Mouse (Mus musculus): ENCODE data around the gene Gm7075. TPM values are rescaled to one million over a fixed set of nuclear protein-coding genes. Genes with fewer than 3 reads are reported as not detected.
A peak's percentile ranks its signal among the peaks of the same experiment; 100 is the strongest.
"Not testable (repeated sequence)": the region's sequence is repeated elsewhere in the genome, so short reads cannot be mapped to it uniquely, and the experiment has no call there.

The Gm7075 gene
- polyA plus RNA-seq (2014; fragmentation: Nextera tagmentation; extraction: Ambion mirVana): not detected in 2 replicates

DNA sequence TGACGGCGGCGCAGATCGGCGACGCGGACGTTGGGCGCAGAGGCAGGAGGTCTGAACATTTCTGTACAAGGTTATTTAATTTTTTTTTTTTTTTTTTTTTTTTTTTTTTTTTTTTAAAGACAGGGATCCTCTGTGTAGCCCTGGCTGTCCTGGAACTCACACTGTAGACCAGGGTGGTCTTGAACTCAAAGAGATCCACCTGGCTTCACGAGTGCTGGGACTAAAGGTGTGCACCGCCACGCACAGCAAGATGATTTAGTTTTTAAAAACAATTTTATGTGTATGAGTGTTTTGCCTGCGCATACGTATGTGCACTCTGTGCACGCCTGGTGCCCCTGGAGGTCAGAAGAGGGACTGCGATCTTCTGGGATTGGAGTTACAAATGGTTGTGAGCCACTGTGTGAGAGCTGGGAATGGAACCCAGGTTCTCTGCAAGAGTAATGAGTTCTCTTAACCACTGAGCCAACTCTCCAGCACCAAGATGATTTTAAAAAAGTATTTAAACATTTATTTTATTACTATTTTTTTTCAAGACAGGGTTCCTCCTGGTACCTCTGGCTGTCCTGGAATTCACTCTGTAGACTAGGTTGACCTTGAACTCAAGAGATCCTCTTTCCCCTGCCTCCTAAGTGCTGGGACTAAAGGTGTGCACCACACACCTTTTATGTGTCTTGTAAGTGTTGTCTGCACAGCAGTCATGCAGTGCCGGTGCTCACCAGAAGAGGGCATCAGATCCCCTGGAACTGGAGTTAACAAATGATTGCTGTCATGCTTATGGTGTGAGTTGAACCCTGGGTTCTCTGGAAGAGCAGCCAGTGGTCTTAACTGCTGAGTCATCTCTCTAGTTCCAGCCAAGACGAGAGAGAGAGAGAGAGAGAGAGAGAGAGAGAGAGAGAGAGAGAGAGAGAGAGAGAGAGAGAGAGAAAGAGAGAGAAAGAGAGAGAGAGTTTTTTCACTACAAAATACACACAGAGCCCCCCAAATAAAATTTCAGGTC, at the start of gene Gm7075:
TSS of gene Gm7075 (minus strand) at position 51 of the 997 bp plus-strand sequence.
- Histone ChIP-seq H3K4me2 (ENCODE audit: low read depth, low read length, severe bottlenecking) (no peak within 1 kb of the TSS), H3K36me3 (ENCODE audit: control insufficient read depth, insufficient read depth, low read length) (no peaks in the 10 kb centered on the region), H3K4me3 (ENCODE audit: low read depth, low read length) (no peak within 1 kb of the TSS), H3K27ac (ENCODE audit: low read depth, low read length) (no peak within 1 kb of the TSS), H3K9ac (ENCODE audit: low read length) (no peak within 1 kb of the TSS), H3K9me3 (ENCODE audit: control insufficient read depth, low read length) (no peaks in the 10 kb centered on the region), H3K4me1 (replicated peaks; ENCODE audit: control insufficient read depth, insufficient read depth, low read length) (no peaks in the 10 kb centered on the region), H3K27me3 (ENCODE audit: control insufficient read depth, insufficient read depth, low read length) (no peaks in the 10 kb centered on the region)
- ATAC-seq (replicated peaks; ENCODE audit: low FRiP score) (no peak; the same call in 1 of the 2 replicates), DNase-seq (ENCODE audit: low spot score) (peak; percentile 76)
- WGBS: 92% methylated on average over 18 of the region's 18 CpGs

DNA sequence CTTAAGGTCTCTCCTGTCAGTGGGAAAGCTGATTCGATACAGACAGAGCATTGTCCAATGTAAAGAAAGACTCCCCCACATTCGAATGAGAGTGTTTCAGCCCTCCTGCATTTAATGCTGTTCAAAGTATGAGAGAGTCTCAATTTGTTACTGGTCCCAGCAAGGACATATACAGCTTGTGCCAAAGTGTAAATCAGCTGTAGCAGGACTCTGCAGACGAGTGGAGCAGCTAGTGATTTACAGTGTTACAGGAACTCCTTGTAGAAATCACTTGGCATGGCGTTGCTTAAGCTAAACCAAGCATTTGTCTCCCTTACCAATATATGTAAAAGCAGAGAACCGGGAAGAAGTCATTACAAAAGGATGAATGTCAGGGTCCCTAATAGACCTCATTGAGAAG, 39.3 kb upstream of the Gm7075 start:
- no peak for ATAC-seq (replicated peaks; ENCODE audit: low FRiP score)
- H3K36me3 ChIP-seq (ENCODE audit: control insufficient read depth, insufficient read depth, low read length): no peaks in the 10 kb centered on the region

DNA sequence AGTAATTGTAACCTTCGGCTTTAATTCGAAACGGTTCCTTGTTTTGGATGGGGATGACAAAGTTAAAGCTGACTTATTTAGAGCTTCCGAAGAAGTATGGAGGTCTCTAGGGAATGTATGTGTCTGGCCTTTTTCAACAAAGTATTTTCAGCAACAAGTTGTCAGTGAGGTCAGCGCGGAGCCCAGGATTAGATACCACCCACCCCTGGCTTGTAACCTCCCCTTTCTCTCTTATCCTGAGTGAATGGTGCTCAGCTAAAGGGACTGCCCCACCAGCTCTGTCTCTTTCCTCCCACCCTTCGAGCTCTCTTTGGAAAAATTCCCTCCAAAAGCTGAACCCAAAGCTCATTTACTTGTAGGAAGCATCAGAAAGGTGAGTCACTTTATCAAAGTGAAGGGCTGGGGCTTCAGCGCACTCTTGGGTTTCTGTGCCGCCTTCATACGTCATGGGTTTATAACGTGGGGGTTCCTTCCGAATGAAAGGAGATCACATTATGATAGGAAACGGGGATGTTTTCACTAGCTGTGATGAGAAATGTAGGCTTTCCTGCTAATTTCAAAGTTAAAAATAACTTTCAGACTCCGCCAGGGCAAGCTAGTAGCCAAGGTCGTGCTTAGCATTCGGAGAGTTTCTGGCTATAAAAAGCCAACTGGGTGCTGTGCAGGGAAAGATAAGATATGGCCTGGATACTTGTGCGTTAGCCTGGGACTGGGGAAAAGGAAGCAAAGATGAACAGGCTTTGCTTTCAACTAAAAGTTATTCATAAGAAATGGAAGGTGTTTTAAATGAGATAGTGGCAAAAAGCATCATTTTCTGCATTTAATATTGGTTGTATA, 35.9 kb upstream of the Gm7075 start:
- Histone ChIP-seq H3K9me3 (ENCODE audit: control insufficient read depth, low read length) (no peaks in the 10 kb centered on the region), H3K4me3 (ENCODE audit: low read depth, low read length) (no peak overlapping the region), H3K4me2 (ENCODE audit: low read depth, low read length, severe bottlenecking) (no peak overlapping the region), H3K27me3 (ENCODE audit: control insufficient read depth, insufficient read depth, low read length) (no peaks in the 10 kb centered on the region), H3K36me3 (ENCODE audit: control insufficient read depth, insufficient read depth, low read length) (no peaks in the 10 kb centered on the region), H3K4me1 (replicated peaks; ENCODE audit: control insufficient read depth, insufficient read depth, low read length) (peaks cover 2% of the 10 kb centered on the region; the same call in 1 of the 2 replicates), H3K9ac (ENCODE audit: low read length) (no peak overlapping the region), H3K27ac (ENCODE audit: low read depth, low read length) (no peak overlapping the region)
- WGBS: 86% methylated on average over 17 of the region's 17 CpGs
- ATAC-seq (replicated peaks; ENCODE audit: low FRiP score) (no peak), DNase-seq (ENCODE audit: low spot score) (no peak)

More for the DNA sequence above, 39.3 kb upstream of the Gm7075 start:
- Histone ChIP-seq H3K4me2 (ENCODE audit: low read depth, low read length, severe bottlenecking) (no peak overlapping the region), H3K27me3 (ENCODE audit: control insufficient read depth, insufficient read depth, low read length) (no peaks in the 10 kb centered on the region), H3K4me1 (replicated peaks; ENCODE audit: control insufficient read depth, insufficient read depth, low read length) (no peaks in the 10 kb centered on the region; the same call in 1 of the 2 replicates), H3K27ac (ENCODE audit: low read depth, low read length) (no peak overlapping the region), H3K4me3 (ENCODE audit: low read depth, low read length) (no peak overlapping the region), H3K9me3 (ENCODE audit: control insufficient read depth, low read length) (no peaks in the 10 kb centered on the region), H3K9ac (ENCODE audit: low read length) (no peak overlapping the region)
- no peak for DNase-seq (ENCODE audit: low spot score)
- WGBS: 73% methylated on average over 5 of the region's 5 CpGs

DNA sequence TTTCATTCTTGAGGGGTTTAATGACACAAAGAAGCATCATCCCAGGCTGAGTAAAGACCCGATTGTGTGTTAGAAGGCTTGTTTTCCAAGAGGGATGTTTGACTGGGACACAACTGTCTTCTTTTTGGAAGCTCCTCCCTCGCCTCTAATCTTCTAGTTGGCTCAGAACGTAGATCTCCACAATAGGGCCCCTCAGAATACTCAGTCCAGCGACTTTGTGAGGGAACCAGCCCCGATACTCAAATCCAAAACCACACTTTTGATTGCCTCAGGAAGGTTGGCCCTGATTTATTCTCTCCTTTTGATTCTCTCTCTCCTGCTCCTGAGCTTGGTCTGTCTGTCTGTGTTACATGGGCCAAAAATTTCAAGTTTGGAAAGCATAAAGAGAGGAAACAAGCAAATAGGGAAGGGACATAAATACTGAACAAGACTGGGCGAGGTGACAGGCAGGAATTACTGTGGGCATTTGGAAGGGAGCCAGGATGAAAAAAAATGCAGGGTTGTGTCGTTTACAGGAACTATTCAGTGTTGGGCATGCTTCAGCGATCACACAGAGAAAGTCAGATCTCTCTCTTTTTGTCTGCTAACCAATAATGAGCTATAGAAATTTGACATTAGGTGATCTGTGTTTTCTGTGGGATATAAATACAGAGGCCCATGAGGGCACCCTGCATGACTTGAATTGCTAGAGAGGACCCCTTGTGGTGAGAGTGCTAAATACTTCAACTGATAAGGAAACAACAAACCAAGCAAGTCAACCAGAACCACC, 33.7 kb upstream of the Gm7075 start:
- no peak overlapping the region for H3K4me3 ChIP-seq (ENCODE audit: low read depth, low read length)
- H3K4me1 ChIP-seq (replicated peaks; ENCODE audit: control insufficient read depth, insufficient read depth, low read length): peaks cover 2% of the 10 kb centered on the region; the same call in 1 of the 2 replicates
- no peak overlapping the region for H3K4me2 ChIP-seq (ENCODE audit: low read depth, low read length, severe bottlenecking)
- no peaks in the 10 kb centered on the region for H3K36me3 ChIP-seq (ENCODE audit: control insufficient read depth, insufficient read depth, low read length)
- 46% methylated on average over 8 of the region's 8 CpGs for WGBS
- ATAC-seq (replicated peaks; ENCODE audit: low FRiP score) (no peak), DNase-seq (ENCODE audit: low spot score) (no peak)
- H3K27me3 ChIP-seq (ENCODE audit: control insufficient read depth, insufficient read depth, low read length): no peaks in the 10 kb centered on the region
- no peak overlapping the region for H3K9ac ChIP-seq (ENCODE audit: low read length)
- no peaks in the 10 kb centered on the region for H3K9me3 ChIP-seq (ENCODE audit: control insufficient read depth, low read length)
- H3K27ac ChIP-seq (ENCODE audit: low read depth, low read length): no peak overlapping the region

DNA sequence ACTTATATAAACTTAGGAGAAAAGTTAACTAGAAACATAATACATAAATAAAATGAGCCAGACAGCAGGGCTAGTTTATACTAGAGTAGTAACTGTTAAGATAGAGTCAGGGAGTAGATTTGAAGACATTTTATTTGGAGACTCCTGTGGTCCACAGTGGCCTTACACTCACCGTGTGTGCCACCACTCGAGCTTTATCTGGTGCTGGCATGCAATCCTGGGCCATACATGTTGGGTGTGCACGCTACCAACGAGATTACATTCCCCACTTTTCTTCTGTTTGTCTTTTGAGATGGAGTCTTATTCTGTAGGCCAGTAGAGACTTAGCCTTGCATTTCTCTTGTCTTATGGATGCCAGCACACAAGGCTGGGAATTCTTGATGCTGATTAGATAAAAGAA, 32.3 kb upstream of the Gm7075 start:
- Histone ChIP-seq H3K4me2 (ENCODE audit: low read depth, low read length, severe bottlenecking) (no peak overlapping the region), H3K27ac (ENCODE audit: low read depth, low read length) (no peak overlapping the region), H3K4me1 (replicated peaks; ENCODE audit: control insufficient read depth, insufficient read depth, low read length) (peaks cover 2% of the 10 kb centered on the region; the same call in 1 of the 2 replicates), H3K4me3 (ENCODE audit: low read depth, low read length) (no peak overlapping the region), H3K36me3 (ENCODE audit: control insufficient read depth, insufficient read depth, low read length) (no peaks in the 10 kb centered on the region), H3K27me3 (ENCODE audit: control insufficient read depth, insufficient read depth, low read length) (no peaks in the 10 kb centered on the region), H3K9ac (ENCODE audit: low read length) (no peak overlapping the region), H3K9me3 (ENCODE audit: control insufficient read depth, low read length) (no peaks in the 10 kb centered on the region)
- ATAC-seq (replicated peaks; ENCODE audit: low FRiP score): no peak
- WGBS: 90% methylated on average over 4 of the region's 4 CpGs
- no peak for DNase-seq (ENCODE audit: low spot score)

DNA sequence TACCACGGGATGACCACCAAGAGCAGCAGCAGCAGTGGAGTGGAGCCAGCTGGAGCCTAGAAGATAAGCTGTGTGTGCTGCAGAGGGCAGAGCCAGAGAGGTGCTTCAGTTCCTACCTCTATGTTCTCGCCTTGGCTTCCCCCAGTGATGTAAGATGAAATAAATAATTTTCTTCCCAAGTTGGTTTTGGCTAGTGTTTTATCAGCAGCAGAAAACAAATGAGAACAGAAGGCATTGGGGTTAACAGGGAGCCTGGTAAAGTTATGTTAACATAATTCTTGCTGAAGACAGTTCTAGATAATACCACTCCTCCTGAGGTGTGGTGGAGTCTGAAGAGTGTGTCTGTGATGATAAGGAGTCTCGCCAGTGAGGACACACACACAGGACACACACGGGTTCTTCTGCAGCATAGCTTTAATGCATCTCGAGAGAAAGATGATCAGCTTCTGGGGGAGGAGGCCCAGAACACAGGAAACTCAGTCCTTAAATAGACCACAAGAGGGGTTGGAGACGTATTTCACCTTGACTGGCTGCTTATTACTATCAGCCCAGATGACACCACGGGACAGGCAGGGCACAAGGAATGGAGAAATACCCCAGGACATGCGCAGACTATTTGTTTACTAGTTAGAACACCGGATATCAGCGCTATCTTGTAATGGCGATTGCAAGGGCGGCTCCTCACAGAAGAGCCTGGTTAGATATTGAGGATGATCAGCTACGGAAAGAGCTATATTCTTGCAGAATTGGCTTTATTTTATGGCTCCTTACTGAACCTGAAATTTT, 23.2 kb upstream of the Gm7075 start:
- ATAC-seq (replicated peaks; ENCODE audit: low FRiP score); H3K9me3 ChIP-seq (ENCODE audit: control insufficient read depth, low read length); H3K36me3 ChIP-seq (ENCODE audit: control insufficient read depth, insufficient read depth, low read length); H3K4me3 ChIP-seq (ENCODE audit: low read depth, low read length); H3K27ac ChIP-seq (ENCODE audit: low read depth, low read length); H3K4me2 ChIP-seq (ENCODE audit: low read depth, low read length, severe bottlenecking); H3K27me3 ChIP-seq (ENCODE audit: control insufficient read depth, insufficient read depth, low read length); H3K4me1 ChIP-seq (replicated peaks; ENCODE audit: control insufficient read depth, insufficient read depth, low read length); DNase-seq (ENCODE audit: low spot score); H3K9ac ChIP-seq (ENCODE audit: low read length): not testable (repeated sequence)
- 91% methylated on average over 13 of the region's 13 CpGs for WGBS

DNA sequence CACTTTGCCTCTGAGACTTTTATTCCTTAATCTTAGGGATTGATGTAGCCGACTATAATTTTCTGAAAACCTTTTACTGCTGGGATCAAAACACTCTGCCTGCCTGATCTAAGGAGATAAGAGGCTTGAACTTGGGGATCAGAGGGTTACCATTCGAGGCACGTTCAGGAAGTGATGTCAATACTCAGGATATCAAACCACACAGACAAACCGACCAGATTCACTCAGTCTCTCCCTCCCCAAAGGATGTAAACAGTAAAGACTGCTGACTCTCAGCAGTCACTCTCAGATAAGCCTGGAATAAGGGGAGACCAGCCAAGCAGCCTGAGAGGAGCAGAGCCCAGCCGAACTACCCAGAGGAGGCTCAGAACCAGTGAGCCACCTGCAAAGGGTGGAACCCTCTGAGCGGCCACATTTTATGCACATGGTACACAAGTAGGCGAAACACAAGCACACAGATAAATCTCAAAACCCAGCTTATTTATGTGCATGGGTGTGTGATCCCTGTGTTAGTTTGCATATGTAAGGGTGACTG, 18.2 kb upstream of the Gm7075 start:
- Histone ChIP-seq H3K36me3 (ENCODE audit: control insufficient read depth, insufficient read depth, low read length) (no peaks in the 10 kb centered on the region), H3K4me3 (ENCODE audit: low read depth, low read length) (no peak overlapping the region), H3K4me1 (replicated peaks; ENCODE audit: control insufficient read depth, insufficient read depth, low read length) (no peaks in the 10 kb centered on the region), H3K9ac (ENCODE audit: low read length) (no peak overlapping the region), H3K9me3 (ENCODE audit: control insufficient read depth, low read length) (no peaks in the 10 kb centered on the region), H3K4me2 (ENCODE audit: low read depth, low read length, severe bottlenecking) (no peak overlapping the region), H3K27me3 (ENCODE audit: control insufficient read depth, insufficient read depth, low read length) (no peaks in the 10 kb centered on the region), H3K27ac (ENCODE audit: low read depth, low read length) (no peak overlapping the region)
- ATAC-seq (replicated peaks; ENCODE audit: low FRiP score): no peak
- DNase-seq (ENCODE audit: low spot score): no peak
- 73% methylated on average over 7 of the region's 7 CpGs for WGBS
